Mouse (Mus musculus): ENCODE measurements around the gene Gm281.
A peak's percentile ranks its signal among the peaks of the same experiment; 100 is the strongest.

The Gm281 gene

GRCm38 (mm10) chr14:13812801-13813479 lies 101.3 kb downstream of the Gm281 start:
- DNase-seq (ENCODE audit: low read depth) = no peak

- no peak for DNase-seq (ENCODE audit: low read depth)
Observed at GRCm38 (mm10) chr14:13790446-13790845, 123.8 kb downstream of the Gm281 start.

DNA sequence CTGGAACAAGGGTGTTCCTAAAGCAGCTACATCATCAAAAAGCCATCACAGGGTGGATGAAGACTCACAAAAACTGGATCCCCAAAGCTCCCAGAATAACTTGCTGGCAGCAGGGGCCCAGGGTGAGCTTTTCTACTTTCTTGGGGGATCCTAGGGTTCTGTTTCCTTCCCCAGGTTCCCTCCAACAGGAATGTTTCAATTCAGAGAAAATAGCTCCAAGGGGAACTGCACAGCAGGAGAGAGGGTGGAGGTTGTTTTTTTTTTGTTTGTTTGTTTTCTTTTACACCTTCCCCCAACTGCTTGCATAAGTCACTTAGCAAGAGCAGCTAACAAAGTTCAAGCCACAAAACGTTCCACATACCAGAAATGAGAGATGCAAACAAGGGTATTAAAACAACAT lies 124.3 kb downstream of the Gm281 start:
- DNase-seq (ENCODE audit: low read depth) = no peak

DNA sequence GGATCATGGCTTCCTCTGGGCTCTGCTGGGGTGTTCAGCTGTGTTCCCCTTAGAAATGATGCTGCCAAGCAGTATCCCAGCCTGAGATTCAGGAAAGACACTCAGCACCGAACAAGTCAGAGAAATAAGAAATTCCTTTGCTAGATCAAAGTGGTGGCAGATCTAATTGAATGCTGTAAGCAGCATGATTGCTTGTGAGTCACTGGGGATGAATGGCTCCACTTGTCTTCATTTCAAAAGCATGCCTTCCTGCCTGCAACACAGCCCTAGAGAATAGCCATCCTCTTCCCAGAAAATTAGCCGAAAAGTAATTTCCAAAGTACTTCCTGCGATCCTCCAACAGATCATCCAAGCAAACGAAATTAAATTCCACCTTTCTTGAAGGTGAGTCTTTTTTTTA lies 131.3 kb downstream of the Gm281 start:
- no peak for DNase-seq (ENCODE audit: low read depth)

GRCm38 (mm10) chr14:13778383-13778782 lies 135.9 kb downstream of the Gm281 start:
- DNase-seq (ENCODE audit: low read depth) = no peak

- DNase-seq (ENCODE audit: low read depth) = no peak
Observed at GRCm38 (mm10) chr14:13771163-13771562, 143.1 kb downstream of the Gm281 start.

DNA sequence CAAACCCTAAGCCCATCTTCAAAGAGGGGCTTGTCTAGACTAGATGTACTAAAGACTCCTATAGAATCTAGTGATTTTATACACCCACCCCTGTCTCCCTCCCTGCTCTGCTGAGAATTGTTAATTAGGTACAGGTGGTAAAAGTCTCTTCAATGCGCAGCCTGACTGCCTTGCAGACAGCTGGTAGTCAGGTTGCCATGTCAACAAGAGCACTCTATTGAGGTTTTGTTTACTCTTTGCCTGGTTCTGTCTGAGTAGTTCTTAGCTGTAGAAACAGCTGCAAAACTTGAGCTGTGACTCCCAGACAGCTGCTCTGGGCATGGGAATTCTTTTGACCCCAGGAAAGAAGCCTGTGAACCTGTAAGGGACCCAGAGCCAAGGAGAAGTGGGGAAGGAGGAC lies 143.6 kb downstream of the Gm281 start:
- DNase-seq (ENCODE audit: low read depth) = peak; percentile 1

Data from NIH3T3 (cell line).